Mouse (Mus musculus) left cerebral cortex, postnatal 25 days (tissue): ENCODE data around the gene Ino80d. TPM values are rescaled to one million over a fixed set of nuclear protein-coding genes. Genes with fewer than 3 reads are reported as not detected.

Experiments used
- DNase-seq, 2 experiments: peaks; one replicate each; pipeline ENCODE4 v3.0.0; 2022; ENCODE audit warnings: low spot score in 2 of 2, mixed read lengths in 1 of 2
- intact Hi-C: fragments of 180-260 bp; cut with DNase I; formaldehyde crosslinking; loops from one replicate; pipeline ENCODE4 v1.15.1; 2025
- microRNA-seq, 2 experiments: library from miRNA; unstranded; fragments of <30 nt; microRNA quantifications; one replicate each; pipeline ENCODE4 v1.2.0; 2022
- total RNA-seq, 2 experiments: library from RNA; stranded (reverse); gene quantifications; 2 replicates each; pipeline ENCODE4 v1.2.3; 2021

Gene Ino80d
- total RNA-seq, 2 experiments from 2014 or later, result 28.5 to 28.8 TPM

DNA sequence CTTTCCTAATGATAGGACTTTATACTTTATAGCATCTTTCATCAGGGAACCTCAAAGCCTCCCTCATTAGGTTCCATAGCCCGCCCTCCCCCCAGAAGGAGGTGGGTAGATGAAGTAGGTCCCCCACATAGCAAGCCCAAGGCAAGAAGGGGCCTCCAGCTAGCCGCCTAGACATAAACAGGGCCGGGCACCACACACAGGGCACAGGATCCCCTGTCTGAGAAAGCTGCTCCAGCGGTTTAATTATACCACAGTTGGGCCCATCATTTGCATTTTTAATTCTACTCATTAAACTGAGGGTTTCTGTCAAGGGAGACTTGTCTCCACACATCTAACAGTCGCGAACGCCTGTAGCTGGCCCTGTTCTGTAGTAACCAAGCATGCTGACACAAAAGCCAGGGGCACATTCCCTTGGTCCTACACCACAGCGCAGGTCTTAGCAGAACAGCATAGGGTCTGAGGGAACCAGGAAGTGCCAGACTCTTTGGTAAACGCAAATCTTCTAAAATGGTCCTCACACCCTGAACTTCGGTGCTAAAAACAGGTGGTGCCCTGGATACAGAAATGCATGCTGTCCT is 179.6 kb downstream of the Ino80d start:
- intact Hi-C loops, result no loop called here
- DNase-seq, result no peak

DNA sequence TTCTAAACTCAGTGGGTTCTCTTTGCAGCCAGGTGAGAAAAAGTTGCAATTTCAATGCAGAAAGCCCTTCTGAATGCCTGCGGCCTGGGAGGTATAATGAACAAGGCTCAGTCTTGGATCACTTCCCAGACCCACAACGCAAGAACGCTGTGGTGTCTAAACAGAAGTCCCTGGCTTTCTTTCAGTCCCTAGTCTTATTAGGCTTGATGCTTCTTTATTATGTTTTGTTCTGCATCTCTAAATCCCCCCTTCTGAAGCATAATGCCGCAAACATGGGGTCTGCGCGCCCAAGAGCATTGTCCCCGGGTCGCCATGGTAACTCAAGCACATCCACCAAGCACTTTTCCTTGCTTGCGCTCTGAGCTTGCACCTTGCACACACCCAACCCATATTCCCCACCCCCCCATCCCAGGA is 180.4 kb downstream of the Ino80d start:
- intact Hi-C loops, result no loop called here

DNA sequence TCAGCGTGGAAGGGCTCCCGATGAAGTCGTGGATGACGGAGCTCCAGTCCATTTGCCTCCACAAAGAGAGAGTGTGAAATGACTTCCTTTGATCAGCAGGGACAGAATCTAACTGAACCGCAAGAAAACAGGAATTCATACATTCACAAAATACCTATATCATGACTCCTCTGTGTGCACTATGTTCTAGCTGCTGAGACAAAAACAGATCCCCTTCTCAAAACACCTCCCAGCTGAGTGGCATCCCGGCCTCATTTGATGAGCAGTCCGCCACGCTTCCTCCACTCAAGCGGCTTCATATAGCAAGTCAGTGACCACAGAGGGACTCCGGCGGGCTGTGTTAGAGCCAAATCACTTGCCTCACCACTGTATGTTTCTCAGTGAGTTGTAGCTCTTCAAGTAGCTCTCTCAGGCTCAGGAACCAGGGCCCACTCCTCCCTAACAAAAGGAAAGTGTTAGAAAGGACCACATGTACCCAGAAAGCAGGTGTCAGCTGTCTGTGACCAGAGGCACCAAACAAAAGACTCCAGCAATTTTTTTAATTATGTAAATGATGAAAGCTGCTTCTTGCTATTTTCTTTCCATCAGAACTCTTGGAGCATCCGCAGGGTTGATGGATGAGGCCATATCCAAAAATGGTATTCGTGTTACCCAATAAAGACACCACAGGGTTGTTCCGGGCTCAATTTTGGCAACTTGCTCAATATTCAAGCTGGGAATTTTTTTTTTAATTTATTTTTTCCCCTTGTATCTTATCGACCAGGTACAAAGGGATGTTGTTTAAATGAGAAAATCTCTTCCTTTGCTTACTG is 181.0 kb downstream of the Ino80d start:
- intact Hi-C loops, result no loop called here
- no peak for DNase-seq

More for the DNA sequence above, 180.4 kb downstream of the Ino80d start:
- peak; percentile 55 to 56 for DNase-seq

DNA sequence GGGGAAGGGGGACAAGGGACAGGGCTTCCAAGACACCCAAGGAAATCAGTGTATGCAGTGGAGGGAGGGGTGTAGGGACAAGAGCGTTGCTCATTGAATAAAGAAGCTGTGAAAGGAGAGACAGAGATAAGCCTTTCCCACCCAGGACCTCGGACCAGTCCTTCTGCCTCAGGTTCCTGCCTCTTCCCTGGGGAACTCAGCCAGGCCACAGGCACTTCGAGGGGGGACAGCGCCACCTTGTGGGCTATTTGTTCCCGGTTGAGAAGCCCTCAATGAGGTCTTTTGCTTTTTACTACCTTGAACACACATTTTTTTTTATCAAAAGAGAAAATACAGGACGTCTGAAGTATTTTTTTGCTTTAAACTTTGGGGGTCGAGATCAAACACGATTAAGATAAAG is 185.0 kb downstream of the Ino80d start:
- intact Hi-C loops, result loop anchor here (2.0 to 5.0 kb wide), 3 partner anchors 135 to 227 kb away; partner anchors contain the start of gene Nrp2
- DNase-seq, result peak; percentile 84 to 85

DNA sequence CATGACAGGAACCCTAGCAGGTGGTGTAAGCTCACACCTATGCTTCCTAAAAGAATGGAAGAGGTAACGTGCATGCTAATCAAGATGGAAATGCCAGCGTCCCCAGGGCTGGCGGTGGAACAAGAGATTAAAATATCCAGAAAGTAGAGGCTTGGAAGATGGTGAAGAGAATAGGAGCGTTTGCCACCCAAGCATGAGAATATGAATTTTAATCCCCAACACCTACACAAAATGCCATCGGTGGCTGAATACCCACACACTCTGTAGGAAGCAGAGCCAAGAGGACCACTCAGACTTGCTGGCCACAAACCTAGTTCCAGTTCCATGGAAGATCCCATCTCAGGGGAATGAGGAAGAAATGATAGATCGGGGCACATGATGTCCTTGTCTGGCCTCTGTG is 195.2 kb downstream of the Ino80d start:
- intact Hi-C loops, result no loop called here
- DNase-seq, result peak in 1 of 2 experiments; percentile 71

DNA sequence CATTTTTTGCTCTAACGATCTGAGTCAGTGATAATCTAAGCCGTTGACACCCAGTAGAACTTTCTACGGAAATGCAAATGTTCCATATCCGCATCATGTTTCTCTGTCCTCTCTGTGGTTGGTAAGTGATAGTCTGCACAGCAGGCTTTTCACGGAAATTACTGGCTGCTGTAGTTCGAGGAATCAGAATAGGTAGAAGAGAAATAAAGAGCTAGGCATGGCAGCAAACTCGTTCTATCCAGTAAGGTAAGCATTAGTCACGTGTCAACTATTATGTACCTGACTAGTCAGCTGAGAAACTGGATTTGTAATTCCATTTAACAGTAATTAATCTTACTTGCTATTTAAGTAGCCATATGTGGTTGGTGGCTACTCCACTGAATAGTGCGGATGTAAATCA is 197.9 kb downstream of the Ino80d start:
- no peak for DNase-seq
- intact Hi-C loops, result no loop called here

DNA sequence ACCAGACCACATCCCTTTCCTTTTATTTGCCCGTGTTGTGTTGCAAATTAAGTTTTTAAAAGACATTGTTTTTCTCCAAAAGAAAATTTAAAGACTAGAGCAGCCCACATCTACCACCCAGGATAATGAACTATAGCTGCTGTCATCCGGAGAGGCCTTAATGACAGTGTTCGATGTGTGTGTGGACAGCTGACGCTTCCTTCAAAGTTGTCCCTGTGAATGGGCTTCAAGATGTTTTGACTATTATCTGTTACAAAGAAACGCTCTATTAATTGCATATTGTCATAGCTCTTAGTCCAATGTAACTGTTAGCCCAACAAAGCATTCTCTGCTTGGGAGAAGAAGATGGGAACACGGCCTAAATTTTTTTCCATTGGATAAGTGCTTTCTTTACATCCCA is 200.0 kb downstream of the Ino80d start:
- no peak for DNase-seq
- intact Hi-C loops, result no loop called here

DNA sequence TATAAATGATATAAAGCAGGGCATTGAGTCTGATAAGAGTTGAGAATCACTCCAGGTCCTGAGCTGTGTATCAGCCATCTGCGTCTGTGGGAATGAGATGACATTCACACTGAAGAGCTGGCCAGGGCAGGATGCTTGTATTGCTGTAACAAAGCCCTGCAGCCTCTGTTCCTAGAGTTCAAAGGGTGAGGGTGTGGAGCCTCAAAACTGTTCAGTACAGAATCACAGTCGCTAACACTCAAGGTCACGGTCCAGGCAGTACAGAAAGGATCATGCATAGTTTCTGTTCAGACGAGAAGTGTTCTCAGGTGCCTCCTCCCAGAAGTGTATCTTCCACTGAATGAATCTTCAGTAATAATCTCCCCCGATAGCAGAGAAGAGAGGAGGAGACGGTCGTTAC is 203.0 kb downstream of the Ino80d start:
- intact Hi-C loops, result no loop called here
- no peak for DNase-seq

DNA sequence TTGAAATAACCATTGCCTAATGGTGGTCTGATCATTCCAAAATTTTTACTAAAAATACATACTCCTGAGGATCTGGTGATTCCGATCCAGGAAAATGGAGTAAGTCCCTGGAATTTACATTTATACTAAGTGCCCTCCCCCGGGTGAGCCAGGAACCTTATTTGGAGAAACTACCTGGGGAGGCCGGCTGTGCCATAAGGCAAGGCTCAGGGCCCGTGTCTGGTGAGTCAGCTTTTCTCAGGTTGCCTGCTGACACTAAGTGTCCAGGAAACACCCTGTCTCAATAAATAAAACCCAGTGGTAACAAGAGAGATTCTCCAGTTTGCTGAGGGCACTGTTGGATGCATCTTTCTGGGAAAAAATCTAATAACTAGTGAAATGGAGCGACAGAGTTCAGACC is 205.3 kb downstream of the Ino80d start:
- DNase-seq, result no peak
- intact Hi-C loops, result loop anchor here (5.0 kb wide), 1 partner anchor 222 kb away; no protein-coding TSS in a partner anchor

DNA sequence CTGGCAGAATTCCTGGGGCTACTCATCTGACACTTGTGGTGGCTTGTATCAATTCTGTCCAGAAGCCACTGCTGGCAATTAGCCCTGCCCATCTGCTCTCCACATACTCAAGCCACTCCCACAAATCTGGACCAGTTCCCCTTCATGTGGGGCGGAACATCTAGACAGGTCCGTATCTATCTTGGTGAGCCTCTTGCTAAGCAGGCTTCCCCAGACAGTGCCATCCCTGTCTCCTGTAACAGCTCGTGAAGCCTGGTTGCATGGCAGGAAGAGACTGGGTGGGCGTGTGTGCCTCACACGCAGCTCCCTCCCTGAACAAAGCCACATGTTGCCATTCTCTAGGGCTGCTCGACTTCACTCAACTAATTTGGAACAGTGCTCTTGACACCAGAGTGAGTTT is 206.0 kb downstream of the Ino80d start:
- peak; percentile 51 to 88 for DNase-seq
- intact Hi-C loops, result loop anchor here (5.0 kb wide), 1 partner anchor 221 kb away; no protein-coding TSS in a partner anchor

Small RNA genes lying within 50 kb of the gene (microRNA-seq; reads per million reads assigned to microRNA genes)
- gene Gm24557 (0 reads per million in 2 experiments), gene Gm44468 (0 reads per million in 2 experiments)

Other genes with a start within 250 kb of the Ino80d start
- gene Eef1b2, start 62.2 kb upstream of the Ino80d start, total RNA-seq, result 100 to 1,000 TPM; 333 TPM
- 100 to 1,000 TPM; 150 to 152 TPM for gene Ndufs1, start 62.2 kb upstream of the Ino80d start, total RNA-seq
- under 1 TPM; 0.32 to 0.78 TPM for gene Gpr1, start 99.9 kb upstream of the Ino80d start, total RNA-seq
- gene Zdbf2, start 158.6 kb upstream of the Ino80d start, total RNA-seq, result 10 to 100 TPM; 23.3 to 23.6 TPM